Mouse (Mus musculus): ENCODE results near the gene Adamts9. TPM values are rescaled to one million over a fixed set of nuclear protein-coding genes. Genes with fewer than 3 reads are reported as not detected.
A peak's percentile ranks its signal among the peaks of the same experiment; 100 is the strongest.

Adamts9 gene
- polyA plus RNA-seq, 1 experiment from 2014 or later, result 6.4 TPM

DNA sequence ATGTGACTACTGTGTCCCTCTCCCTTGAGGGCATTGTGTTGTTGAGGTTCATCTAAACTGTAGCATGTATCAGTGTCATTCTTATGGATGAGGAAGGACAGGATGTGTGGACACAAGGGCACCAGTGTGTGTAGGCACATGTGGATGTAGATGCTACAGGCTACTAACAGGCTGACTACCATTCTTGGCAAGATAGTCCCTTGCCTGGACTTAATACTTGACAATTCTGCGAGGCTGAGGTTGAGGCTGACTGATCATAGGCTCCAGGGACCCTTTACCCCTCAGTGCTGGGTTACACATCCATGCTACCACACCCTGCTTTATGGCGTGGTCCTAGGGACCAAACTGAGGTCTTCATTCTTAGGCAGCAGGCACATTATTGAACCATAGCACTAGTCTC, 16.1 kb upstream of the Adamts9 start:
- DNase-seq (ENCODE audit: low spot score) (no peak), ATAC-seq (no peak)
- Histone ChIP-seq H3K4me3 (ENCODE audit: low read depth, low read length) (no peak overlapping the region), H3K4me2 (replicated peaks; ENCODE audit: low read depth, low read length) (no peak overlapping the region), H3K36me3 (ENCODE audit: insufficient read depth, low read length) (no peaks in the 10 kb centered on the region), H3K27me3 (replicated peaks; ENCODE audit: insufficient read depth, low read length) (no peaks in the 10 kb centered on the region), H3K9me3 (ENCODE audit: low read length) (no peaks in the 10 kb centered on the region), H3K9ac (replicated peaks; ENCODE audit: low read depth) (no peak overlapping the region), H3K27ac (ENCODE audit: low read length) (no peak overlapping the region), H3K4me1 (ENCODE audit: insufficient read depth, low read depth, low read length) (no peaks in the 10 kb centered on the region; the same call in 1 of the 2 replicates)
- TF ChIP-seq EP300 (IDR thresholded peaks at IDR 0.05) (no peak), CTCF (IDR thresholded peaks at IDR 0.05) (no peak)
- WGBS, result 89% methylated on average over 2 of the region's 2 CpGs

GRCm38 (mm10) chr6:92947337-92948042, 4.2 kb upstream of the Adamts9 start:
- Histone ChIP-seq H3K4me2 (replicated peaks; ENCODE audit: low read depth, low read length) (no peak overlapping the region), H3K36me3 (ENCODE audit: insufficient read depth, low read length) (no peaks in the 10 kb centered on the region), H3K9me3 (ENCODE audit: low read length) (no peaks in the 10 kb centered on the region), H3K4me1 (ENCODE audit: insufficient read depth, low read depth, low read length) (no peaks in the 10 kb centered on the region), H3K27ac (ENCODE audit: low read length) (no peak overlapping the region), H3K27me3 (replicated peaks; ENCODE audit: insufficient read depth, low read length) (no peaks in the 10 kb centered on the region), H3K9ac (replicated peaks; ENCODE audit: low read depth) (no peak overlapping the region), H3K4me3 (ENCODE audit: low read depth, low read length) (no peak overlapping the region)
- TF ChIP-seq EP300 (IDR thresholded peaks at IDR 0.05) (no peak), CTCF (IDR thresholded peaks at IDR 0.05) (peak; percentile 59)
- no peak for ATAC-seq
- 81% methylated on average over 6 of the region's 6 CpGs for WGBS
- no peak for DNase-seq (ENCODE audit: low spot score)

DNA sequence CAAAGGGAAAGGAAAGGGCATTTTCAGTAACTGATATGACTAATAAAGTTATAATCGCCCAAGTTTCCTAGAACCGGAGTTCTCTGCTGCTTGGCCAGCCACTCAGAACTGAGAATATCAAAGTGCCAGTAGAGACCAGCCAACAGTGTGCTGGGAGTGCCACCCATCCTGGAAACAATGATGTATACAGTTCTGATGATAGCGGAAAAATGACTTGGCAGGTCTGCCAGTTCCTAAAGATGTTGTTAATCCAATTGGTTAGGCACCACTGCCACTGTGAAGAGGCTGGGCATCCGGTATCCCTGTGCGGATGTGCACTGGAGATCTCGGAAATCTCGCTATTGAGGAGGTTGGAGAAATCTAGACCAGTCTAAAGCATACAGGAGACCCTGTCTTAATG, 1.4 kb upstream of the Adamts9 start:
- Histone ChIP-seq H3K27me3 (replicated peaks; ENCODE audit: insufficient read depth, low read length) (no peaks in the 10 kb centered on the region), H3K27ac (ENCODE audit: low read length) (peak overlapping the region; percentile 90; the same call in 1 of the 2 replicates), H3K36me3 (ENCODE audit: insufficient read depth, low read length) (no peaks in the 10 kb centered on the region), H3K4me2 (replicated peaks; ENCODE audit: low read depth, low read length) (peak overlapping the region; percentile 85; the same call in 1 of the 2 replicates), H3K4me3 (ENCODE audit: low read depth, low read length) (no peak overlapping the region), H3K9ac (replicated peaks; ENCODE audit: low read depth) (no peak overlapping the region), H3K9me3 (ENCODE audit: low read length) (no peaks in the 10 kb centered on the region), H3K4me1 (ENCODE audit: insufficient read depth, low read depth, low read length) (peaks cover 1% of the 10 kb centered on the region; the same call in 1 of the 2 replicates)
- WGBS, result 50% methylated on average over 7 of the region's 7 CpGs
- ATAC-seq (0 out of 2 replicates have a peak, but pooled peaks have one; percentile 1), DNase-seq (ENCODE audit: low spot score) (peak; percentile 66)
- peak; percentile 66 for TF ChIP-seq EP300 (IDR thresholded peaks at IDR 0.05)
- no peak for TF ChIP-seq CTCF (IDR thresholded peaks at IDR 0.05)

- ATAC-seq (no peak), DNase-seq (ENCODE audit: low spot score) (peak; percentile 58)
- Histone ChIP-seq H3K36me3 (ENCODE audit: insufficient read depth, low read length) (no peaks in the 10 kb centered on the region), H3K4me1 (ENCODE audit: insufficient read depth, low read depth, low read length) (peaks cover 5% of the 10 kb centered on the region; the same call in 1 of the 2 replicates), H3K9me3 (ENCODE audit: low read length) (no peaks in the 10 kb centered on the region), H3K9ac (replicated peaks; ENCODE audit: low read depth) (peak overlapping the region; percentile 77; the same call in 1 of the 2 replicates), H3K27ac (ENCODE audit: low read length) (peak overlapping the region; percentile 90), H3K27me3 (replicated peaks; ENCODE audit: insufficient read depth, low read length) (no peaks in the 10 kb centered on the region), H3K4me2 (replicated peaks; ENCODE audit: low read depth, low read length) (peak overlapping the region; percentile 85), H3K4me3 (ENCODE audit: low read depth, low read length) (peak overlapping the region; percentile 70)
- TF ChIP-seq EP300 (IDR thresholded peaks at IDR 0.05) (no peak), CTCF (IDR thresholded peaks at IDR 0.05) (no peak)
- 6% methylated on average over 14 of the region's 14 CpGs for WGBS
Measured at GRCm38 (mm10) chr6:92944048-92944685, 875 bp upstream of the Adamts9 start.

- no peak for ATAC-seq
- peak overlapping the region; percentile 70 for H3K4me3 ChIP-seq (ENCODE audit: low read depth, low read length)
Measured at GRCm38 (mm10) chr6:92941756-92942420, 1.4 kb downstream of the Adamts9 start.

GRCm38 (mm10) chr6:92941281-92941731, 2.0 kb downstream of the Adamts9 start:
- Histone ChIP-seq H3K9ac (replicated peaks; ENCODE audit: low read depth) (peak overlapping the region; percentile 77), H3K27me3 (replicated peaks; ENCODE audit: insufficient read depth, low read length) (no peaks in the 10 kb centered on the region), H3K4me2 (replicated peaks; ENCODE audit: low read depth, low read length) (peak overlapping the region; percentile 85), H3K4me3 (ENCODE audit: low read depth, low read length) (peak overlapping the region; percentile 70), H3K4me1 (ENCODE audit: insufficient read depth, low read depth, low read length) (peaks cover 5% of the 10 kb centered on the region; the same call in 1 of the 2 replicates), H3K36me3 (ENCODE audit: insufficient read depth, low read length) (no peaks in the 10 kb centered on the region), H3K9me3 (ENCODE audit: low read length) (no peaks in the 10 kb centered on the region), H3K27ac (ENCODE audit: low read length) (peak overlapping the region; percentile 90)
- DNase-seq (ENCODE audit: low spot score) (peak; percentile 98), ATAC-seq (peak; percentile 85)
- under 1% methylated on average over 21 of the region's 21 CpGs for WGBS
- peak; percentile 82 for TF ChIP-seq EP300 (IDR thresholded peaks at IDR 0.05)
- peak; percentile 78 for TF ChIP-seq CTCF (IDR thresholded peaks at IDR 0.05)

More at GRCm38 (mm10) chr6:92941756-92942420, 1.4 kb downstream of the Adamts9 start:
- Histone ChIP-seq H3K36me3 (ENCODE audit: insufficient read depth, low read length) (no peaks in the 10 kb centered on the region), H3K27ac (ENCODE audit: low read length) (peak overlapping the region; percentile 90), H3K4me2 (replicated peaks; ENCODE audit: low read depth, low read length) (peak overlapping the region; percentile 85), H3K4me1 (ENCODE audit: insufficient read depth, low read depth, low read length) (peaks cover 5% of the 10 kb centered on the region; the same call in 1 of the 2 replicates), H3K27me3 (replicated peaks; ENCODE audit: insufficient read depth, low read length) (no peaks in the 10 kb centered on the region), H3K9me3 (ENCODE audit: low read length) (no peaks in the 10 kb centered on the region), H3K9ac (replicated peaks; ENCODE audit: low read depth) (peak overlapping the region; percentile 77)
- TF ChIP-seq CTCF (IDR thresholded peaks at IDR 0.05) (no peak), EP300 (IDR thresholded peaks at IDR 0.05) (no peak)
- peak; percentile 51 for DNase-seq (ENCODE audit: low spot score)
- whole genome bisulfite sequencing, result under 1% methylated on average over 30 of the region's 30 CpGs

Measured in lung, postnatal 0 days (tissue).